Mouse (Mus musculus) liver, adult 2 months (tissue): ENCODE measurements at regions not wholly inside any gene's neighbourhood (a gene's known extent, or its start where the extent isn't known, plus 50 kb on each side); places are given as distances from the start of the nearest gene placed in this dataset.

ENCODE experiments used
- DNase-seq: peaks from one replicate; pipeline ENCODE4 v3.0.0-alpha.2; 2011; ENCODE audit warnings: low read depth, low spot score; ENCODE audit errors: extremely low read depth
- H3K27ac ChIP-seq: fragments of 200-500 bp; replicated peaks from 2 replicates; pipeline ENCODE4 v1.5.1; 2012; ENCODE audit warnings: low read depth, mild to moderate bottlenecking, control low read depth, inconsistent platforms, low read length; ENCODE audit not compliant: insufficient read depth
- H3K27me3 ChIP-seq: fragments of 200-500 bp; 2 replicates; pipeline ENCODE4 v1.6.1; 2012; ENCODE audit warnings: mild to moderate bottlenecking, moderate library complexity, low read length, inconsistent platforms; ENCODE audit not compliant: control insufficient read depth, insufficient read depth
- H3K36me3 ChIP-seq: fragments of 200-500 bp; 2 replicates; pipeline ENCODE4 v1.6.1; 2012; ENCODE audit warnings: low read length, inconsistent platforms; ENCODE audit not compliant: control insufficient read depth, insufficient read depth
- H3K4me1 ChIP-seq: fragments of 200-500 bp; 2 replicates; pipeline ENCODE4 v1.6.1; 2011; ENCODE audit warnings: low read length; ENCODE audit not compliant: control insufficient read depth, insufficient read depth
- H3K4me3 ChIP-seq: fragments of 200-500 bp; 2 replicates; pipeline ENCODE4 v1.5.1; 2011; ENCODE audit warnings: low read depth, mild to moderate bottlenecking, control low read depth, low read length, moderate library complexity; ENCODE audit not compliant: insufficient read depth
- H3K79me2 ChIP-seq: fragments of 200-500 bp; 2 replicates; pipeline ENCODE4 v1.6.1; 2012; ENCODE audit warnings: inconsistent platforms, mild to moderate bottlenecking, low read length, moderate library complexity; ENCODE audit not compliant: control insufficient read depth, insufficient read depth
- H3K9ac ChIP-seq: fragments of 200-500 bp; 2 replicates; pipeline ENCODE4 v1.6.1; 2012; ENCODE audit warnings: low read depth, mild to moderate bottlenecking, control low read depth, inconsistent platforms, low read length
- CTCF ChIP-seq: fragments of 200-500 bp; IDR thresholded peaks from 2 replicates; pipeline ENCODE4 v1.5.1; 2011; ENCODE audit warnings: low read depth, low read length, control low read depth
- POLR2A ChIP-seq: fragments of 200-500 bp; IDR thresholded peaks from 2 replicates; pipeline ENCODE4 v1.6.1; 2011; ENCODE audit warnings: low read length, control low read depth; ENCODE audit not compliant: insufficient read depth; ENCODE audit errors: extremely low read depth
- WGBS: fragments of 180-500 bp; shearing (Covaris S2); methylation state at CpG from one replicate; pipeline ENCODE4 v1.1.7; 2018; 5-methylcytosine and 5-hydroxymethylcytosine counted together

DNA sequence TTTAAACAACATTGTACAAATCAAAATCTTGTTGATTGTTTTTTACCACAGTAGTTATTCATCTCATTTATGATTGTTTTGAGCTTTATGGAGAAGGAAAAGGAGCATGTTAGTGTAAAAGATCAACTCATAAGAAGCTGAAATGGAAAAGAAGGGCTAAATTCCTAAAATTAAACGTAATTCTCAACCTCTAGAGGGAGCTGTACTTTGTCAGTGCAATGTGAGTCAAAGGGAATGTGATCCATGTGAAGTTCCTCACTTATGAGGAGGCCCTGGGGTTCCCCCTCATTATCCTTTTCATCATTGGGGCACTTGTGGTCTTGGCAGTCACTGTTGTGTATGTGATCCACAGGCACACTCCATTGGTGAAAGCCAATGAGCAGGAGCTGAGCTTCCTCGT is 54.0 kb upstream of the Vmn2r7 start:
- no peak overlapping the region for H3K27ac ChIP-seq
- H3K9ac ChIP-seq: no peak overlapping the region
- H3K4me3 ChIP-seq: no peak overlapping the region
- H3K36me3 ChIP-seq: no peaks in the 10 kb centered on the region
- DNase-seq: no peak
- TF ChIP-seq POLR2A: no peak
- no peak for TF ChIP-seq CTCF
- no peaks in the 10 kb centered on the region for H3K79me2 ChIP-seq
- H3K4me1 ChIP-seq: no peaks in the 10 kb centered on the region
- H3K27me3 ChIP-seq: no peaks in the 10 kb centered on the region
- 49% methylated on average over 2 of the region's 2 CpGs for WGBS

DNA sequence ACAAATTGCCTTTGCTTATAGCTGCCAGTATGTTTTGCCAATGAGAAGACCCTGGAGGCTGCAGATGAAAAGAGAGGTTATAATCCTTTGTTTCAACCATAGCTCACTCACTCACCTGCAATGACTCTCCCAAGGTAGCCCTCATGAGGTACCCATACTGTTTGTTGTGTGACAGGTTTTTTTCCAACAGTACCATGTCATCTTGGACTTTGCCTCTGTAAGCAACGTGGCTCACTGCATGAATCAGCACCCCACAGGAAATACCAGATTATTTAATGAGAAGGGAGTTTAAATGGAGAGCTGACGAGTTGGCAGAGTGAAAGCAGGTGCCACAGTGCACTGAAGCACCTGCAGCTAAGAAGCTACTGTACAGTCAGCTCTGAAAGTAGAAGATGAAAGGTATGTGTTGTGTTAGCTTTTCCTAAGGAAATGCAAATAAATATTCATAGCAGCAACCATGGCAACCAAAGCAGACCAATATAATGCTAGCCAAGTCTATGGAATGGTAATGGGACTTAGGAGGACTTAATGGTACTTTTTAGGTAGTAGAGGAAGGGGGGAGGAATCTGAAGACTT is 56.8 kb upstream of the Vmn2r7 start:
- H3K27me3 ChIP-seq: no peaks in the 10 kb centered on the region
- no peak overlapping the region for H3K27ac ChIP-seq
- no peak for DNase-seq
- no peak overlapping the region for H3K9ac ChIP-seq
- H3K4me3 ChIP-seq: no peak overlapping the region
- no peaks in the 10 kb centered on the region for H3K36me3 ChIP-seq
- no peaks in the 10 kb centered on the region for H3K4me1 ChIP-seq
- no peaks in the 10 kb centered on the region for H3K79me2 ChIP-seq
- TF ChIP-seq CTCF (no peak), POLR2A (no peak)
- WGBS: 16% methylated on average over 2 of the region's 2 CpGs

DNA sequence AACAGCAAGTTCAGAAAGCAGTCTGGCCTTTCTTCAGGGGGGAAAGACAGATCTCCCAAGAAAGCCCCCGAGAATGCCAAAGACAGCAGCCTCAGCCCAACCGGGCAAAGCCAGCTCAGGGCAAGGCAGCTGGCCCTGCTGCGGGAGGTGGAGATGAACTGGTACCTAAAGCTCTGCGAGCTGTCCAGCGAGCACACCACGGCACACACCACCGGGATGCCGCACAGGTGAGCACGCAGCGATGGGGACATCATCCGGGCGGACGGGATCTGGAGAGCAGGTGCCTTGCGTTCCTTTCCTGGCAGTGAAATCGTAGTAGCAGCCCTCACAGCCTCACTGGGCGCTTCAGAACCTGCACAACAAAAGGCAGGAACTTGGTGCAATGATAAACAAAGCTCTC is 104.7 kb upstream of the Vmn2r7 start:
- H3K79me2 ChIP-seq: no peaks in the 10 kb centered on the region
- DNase-seq: no peak
- TF ChIP-seq POLR2A (no peak), CTCF (no peak)
- H3K4me3 ChIP-seq: no peak overlapping the region
- H3K27ac ChIP-seq: no peak overlapping the region
- 0 out of 2 replicates have a peak, but pooled peaks cover 2% of the 10 kb centered on the region for H3K27me3 ChIP-seq
- H3K36me3 ChIP-seq: no peaks in the 10 kb centered on the region
- 15% methylated on average over 16 of the region's 16 CpGs for WGBS
- no peak overlapping the region for H3K9ac ChIP-seq
- no peaks in the 10 kb centered on the region for H3K4me1 ChIP-seq

DNA sequence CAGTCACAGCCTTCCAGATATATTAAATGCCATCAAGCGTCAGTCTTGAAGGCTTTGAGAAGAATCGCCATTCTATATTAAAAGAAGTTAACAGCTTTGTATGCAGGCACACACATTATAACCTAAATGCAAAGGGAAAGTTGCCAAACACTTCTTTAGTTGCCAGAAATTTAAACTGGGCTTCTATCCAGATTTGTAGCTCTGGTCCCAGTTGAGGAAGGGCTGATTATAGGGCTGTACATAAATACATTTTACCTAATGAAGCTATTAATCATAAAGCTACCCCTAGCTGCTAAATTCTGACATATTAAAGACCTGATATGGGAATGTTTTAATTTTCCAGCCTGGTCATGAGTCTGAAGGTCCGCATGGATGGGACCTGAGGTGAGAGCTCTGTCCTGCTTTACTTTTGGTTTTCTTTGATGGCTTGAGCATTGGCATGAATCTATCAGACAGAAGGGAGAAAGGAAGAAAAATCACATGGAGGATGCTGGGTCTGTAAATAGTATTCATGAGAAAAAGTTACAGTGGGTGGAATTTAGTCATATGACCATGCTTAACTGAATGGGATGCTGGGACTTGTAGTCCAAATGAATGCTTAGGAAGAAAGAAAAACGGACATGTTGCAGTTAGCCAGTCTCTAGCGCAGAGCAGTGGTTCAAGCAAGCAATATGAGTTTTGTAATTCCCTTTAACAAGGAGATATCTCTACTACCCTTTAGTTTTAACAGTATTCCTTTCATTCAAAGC is 120.3 kb upstream of the Vmn2r7 start:
- TF ChIP-seq CTCF (no peak), POLR2A (no peak)
- Histone ChIP-seq H3K27ac (no peak overlapping the region), H3K4me3 (no peak overlapping the region), H3K36me3 (no peaks in the 10 kb centered on the region), H3K79me2 (no peaks in the 10 kb centered on the region), H3K27me3 (no peaks in the 10 kb centered on the region), H3K9ac (no peak overlapping the region), H3K4me1 (no peaks in the 10 kb centered on the region)
- no peak for DNase-seq
- WGBS: 78% methylated on average over 5 of the region's 5 CpGs

DNA sequence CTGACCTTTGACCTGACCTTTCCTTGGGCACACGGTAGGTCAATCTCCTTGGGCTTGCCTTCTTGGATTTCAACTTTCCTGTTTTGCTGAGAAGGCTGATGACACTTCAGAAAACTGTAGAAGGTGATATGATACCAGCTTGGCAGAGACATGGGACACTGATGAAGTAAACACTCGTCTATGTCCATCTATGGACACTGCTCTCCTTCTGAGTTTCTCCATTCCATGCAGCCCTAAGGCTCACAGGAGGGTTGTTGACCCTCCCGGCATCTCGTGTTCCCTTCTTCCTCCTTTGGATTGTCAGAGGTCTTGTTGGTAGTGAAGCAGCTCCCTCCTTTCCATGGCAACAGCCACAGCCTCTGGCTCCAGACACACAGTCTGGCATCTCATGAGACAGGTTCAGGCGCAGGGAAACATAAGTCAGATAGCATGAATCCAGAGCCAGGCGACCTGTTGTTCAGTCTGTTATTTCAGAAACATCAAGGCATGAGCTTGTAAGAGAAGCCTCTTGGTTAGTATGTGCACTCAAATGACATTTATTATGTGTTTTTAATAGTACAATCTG is 120.9 kb upstream of the Vmn2r7 start:
- 68% methylated on average over 6 of the region's 6 CpGs for WGBS
- DNase-seq: no peak
- no peak overlapping the region for H3K4me3 ChIP-seq
- no peak overlapping the region for H3K27ac ChIP-seq
- TF ChIP-seq POLR2A: no peak
- no peak for TF ChIP-seq CTCF
- H3K4me1 ChIP-seq: no peaks in the 10 kb centered on the region
- no peaks in the 10 kb centered on the region for H3K27me3 ChIP-seq
- H3K36me3 ChIP-seq: no peaks in the 10 kb centered on the region
- H3K9ac ChIP-seq: no peak overlapping the region
- no peaks in the 10 kb centered on the region for H3K79me2 ChIP-seq

DNA sequence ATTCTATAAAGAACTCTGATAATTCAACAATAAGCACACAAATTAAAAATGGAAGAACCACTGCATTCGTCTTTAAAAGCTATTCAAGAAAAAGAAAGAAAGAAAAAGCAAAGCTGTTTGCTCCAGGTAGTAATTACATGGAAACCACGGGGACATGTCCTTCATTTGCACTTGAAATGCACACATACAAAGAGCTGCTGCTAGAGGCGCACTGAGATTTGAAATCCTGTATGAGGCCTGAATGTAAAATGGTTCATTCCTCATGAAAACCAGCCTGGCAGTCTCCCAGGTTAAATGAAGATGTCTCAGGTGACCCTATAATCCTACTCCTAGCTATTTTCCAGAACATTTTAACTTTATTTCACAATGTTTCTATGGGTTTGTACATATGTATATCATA is 123.7 kb upstream of the Vmn2r7 start:
- TF ChIP-seq POLR2A (no peak), CTCF (no peak)
- H3K4me3 ChIP-seq: no peak overlapping the region
- H3K4me1 ChIP-seq: no peaks in the 10 kb centered on the region
- no peaks in the 10 kb centered on the region for H3K79me2 ChIP-seq
- no peak overlapping the region for H3K27ac ChIP-seq
- H3K36me3 ChIP-seq: no peaks in the 10 kb centered on the region
- H3K9ac ChIP-seq: no peak overlapping the region
- H3K27me3 ChIP-seq: no peaks in the 10 kb centered on the region
- DNase-seq: no peak
- WGBS: 73% methylated on average over 3 of the region's 3 CpGs
